Mouse (Mus musculus): ENCODE results near the gene Gm20867. TPM values are rescaled to one million over a fixed set of nuclear protein-coding genes. Genes with fewer than 3 reads are reported as not detected.
"Not testable (repeated sequence)": the region's sequence is repeated elsewhere in the genome, so short reads cannot be mapped to it uniquely, and the experiment has no call there.

Gene Gm20867
- not detected in 2 replicates for polyA plus RNA-seq (2014; fragmentation: Nextera tagmentation; extraction: Ambion mirVana)

DNA sequence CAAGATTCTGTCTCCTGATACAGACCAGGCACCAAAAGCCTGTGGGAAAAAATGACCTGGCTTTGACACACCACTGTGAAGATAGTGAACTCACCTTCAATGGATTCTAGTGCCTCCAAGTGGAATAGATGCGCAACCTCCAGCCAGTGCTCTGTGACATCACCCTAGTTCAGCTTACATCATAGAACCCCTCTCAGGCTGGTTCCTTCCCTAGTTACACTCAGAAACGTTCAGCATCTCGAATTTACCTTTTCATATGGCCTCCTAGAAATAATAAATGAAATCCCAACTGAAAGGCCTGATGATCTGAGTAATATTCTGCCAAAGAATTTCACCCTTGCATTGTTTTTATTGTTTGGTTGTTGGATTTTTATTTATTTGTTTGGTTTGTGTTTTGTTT is at the start of gene Gm20867:
Gm20867 (minus strand) TSS at position 101 of the 400 bp plus-strand sequence.
- H3K4me3 ChIP-seq (ENCODE audit: control insufficient read depth in 1 of 2, insufficient read depth in 1 of 2, low read depth in 1 of 2, low read length in 2 of 2); H3K9ac ChIP-seq (ENCODE audit: low read length); H3K4me1 ChIP-seq (ENCODE audit: control insufficient read depth in 2 of 2, insufficient read depth in 2 of 2, low read length in 2 of 2); H3K27me3 ChIP-seq (ENCODE audit: control insufficient read depth, insufficient read depth, low read length); H3K27ac ChIP-seq (replicated peaks in 1 of 2; ENCODE audit: control insufficient read depth in 1 of 2, insufficient read depth in 1 of 2, low read depth in 2 of 2, low read length in 2 of 2); H3K9me3 ChIP-seq (ENCODE audit: control insufficient read depth, low read length); H3K4me2 ChIP-seq (ENCODE audit: low read length); ATAC-seq (ENCODE audit: insufficient number of reproducible peaks, insufficient read depth, low FRiP score, low read depth); H3K36me3 ChIP-seq (ENCODE audit: control insufficient read depth, insufficient read depth, low read length): not testable (repeated sequence)
- no CpG with 5 or more reads among the region's 3 CpGs for WGBS

Other genes starting within 250 kb of the Gm20867 start
- not detected in 2 replicates for gene Gm29564, start 249.8 kb upstream of the Gm20867 start, polyA plus RNA-seq (2014; fragmentation: Nextera tagmentation; extraction: Ambion mirVana)

Measured in heart, embryonic 14.5 days (tissue).